Mouse (Mus musculus): ENCODE measurements around the gene Eea1.

Eea1 gene

GRCm38 (mm10) chr10:95940046-95940900 lies at the start of gene Eea1:
Eea1 (plus strand) TSS chr10:95940650.
- CTCF ChIA-PET: interaction anchor here (0.6 to 0.7 kb wide), 2 partner anchors 9 to 218 kb away, joined by 3 to 8 read pairs; no protein-coding TSS in a partner anchor

GRCm38 (mm10) chr10:95891214-95891960 lies 49.1 kb upstream of the Eea1 start:
- CTCF ChIA-PET: no interaction called here

- CTCF ChIA-PET: interaction anchor here (1.0 kb wide), 1 partner anchor 10 kb away, joined by 7 read pairs; no protein-coding TSS in a partner anchor
These were observed 48.3 kb upstream of the Eea1 start for GRCm38 (mm10) chr10:95892132-95892531.

- CTCF ChIA-PET: interaction anchor here (0.6 kb wide), 1 partner anchor 13 kb away, joined by 3 read pairs; no protein-coding TSS in a partner anchor
These were observed 47.0 kb upstream of the Eea1 start for GRCm38 (mm10) chr10:95893291-95893932.

- CTCF ChIA-PET: no interaction called here
These were observed 46.2 kb upstream of the Eea1 start for GRCm38 (mm10) chr10:95894036-95894855.

GRCm38 (mm10) chr10:95894856-95895386 lies 45.5 kb upstream of the Eea1 start:
- CTCF ChIA-PET: interaction anchor here (0.6 kb wide), 1 partner anchor 333 kb away, joined by 6 read pairs; no protein-coding TSS in a partner anchor

GRCm38 (mm10) chr10:95898471-95899154 lies 41.8 kb upstream of the Eea1 start:
- CTCF ChIA-PET: no interaction called here

GRCm38 (mm10) chr10:95904668-95905067 lies 35.8 kb upstream of the Eea1 start:
- CTCF ChIA-PET: no interaction called here

GRCm38 (mm10) chr10:95909246-95909909 lies 31.1 kb upstream of the Eea1 start:
- CTCF ChIA-PET: no interaction called here

- CTCF ChIA-PET: no interaction called here
These were observed 29.4 kb upstream of the Eea1 start for GRCm38 (mm10) chr10:95911016-95911415.

- CTCF ChIA-PET: no interaction called here
These were observed 25.8 kb upstream of the Eea1 start for GRCm38 (mm10) chr10:95914434-95915174.

- CTCF ChIA-PET: no interaction called here
These were observed 21.7 kb upstream of the Eea1 start for GRCm38 (mm10) chr10:95918716-95919115.

- CTCF ChIA-PET: no interaction called here
These were observed 16.9 kb upstream of the Eea1 start for GRCm38 (mm10) chr10:95923263-95924217.

- CTCF ChIA-PET: interaction anchor here (0.7 kb wide), 1 partner anchor 46 kb away, joined by 4 read pairs; no protein-coding TSS in a partner anchor
These were observed 6.8 kb upstream of the Eea1 start for GRCm38 (mm10) chr10:95933631-95934030.

GRCm38 (mm10) chr10:95940901-95941767 lies 684 bp downstream of the Eea1 start:
- CTCF ChIA-PET: interaction anchor here (0.6 to 0.7 kb wide), 2 partner anchors 8 to 426 kb away, joined by 3 to 5 read pairs; partner anchors contain the start of gene Ube2n

GRCm38 (mm10) chr10:95941768-95942425 lies 1.4 kb downstream of the Eea1 start:
- CTCF ChIA-PET: interaction anchor here (0.7 kb wide), 1 partner anchor 15 kb away, joined by 6 read pairs; no protein-coding TSS in a partner anchor

All from spleen, embryonic (tissue).